Mouse (Mus musculus) ES-E14 (cell line): ENCODE data around the gene 2510039O18Rik. TPM values are rescaled to one million over a fixed set of nuclear protein-coding genes. Genes with fewer than 3 reads are reported as not detected.

Experiments
- DNase-seq: peaks from one replicate; pipeline ENCODE4 v3.0.0-alpha.2; 2013; ENCODE audit warnings: low read depth, low spot score
- H3K27ac ChIP-seq: 2 replicates; pipeline ENCODE4 v1.5.1; 2012; ENCODE audit warnings: low read depth, mild to moderate bottlenecking, low read length, moderate library complexity, mixed read lengths; ENCODE audit not compliant: poor library complexity, insufficient read depth, severe bottlenecking
- H3K36me3 ChIP-seq: 2 replicates; pipeline ENCODE4 v1.6.1; 2012; ENCODE audit warnings: mild to moderate bottlenecking, low read length, moderate library complexity, mixed read lengths; ENCODE audit not compliant: control insufficient read depth, poor library complexity, insufficient read depth, severe bottlenecking
- H3K4me1 ChIP-seq, 2 experiments: fragments of 150-350 bp in 1 of 2; sonication (generic) in 1 of 2; 2 replicates each; pipeline ENCODE4 v1.6.1; 2012; ENCODE audit warnings: low read length in 2 of 2, mild to moderate bottlenecking in 1 of 2, mixed read lengths in 1 of 2; ENCODE audit not compliant: control insufficient read depth in 2 of 2, insufficient read depth in 2 of 2, poor library complexity in 1 of 2
- H3K4me3 ChIP-seq, 2 experiments: fragments of 150-350 bp in 1 of 2; sonication (generic) in 1 of 2; 2 replicates each; pipeline ENCODE4 v1.5.1; 2012; ENCODE audit warnings: low read length in 2 of 2, low read depth in 1 of 2, mild to moderate bottlenecking in 1 of 2, mixed read lengths in 1 of 2; ENCODE audit not compliant: insufficient read depth in 1 of 2, poor library complexity in 1 of 2, severe bottlenecking in 1 of 2
- H3K9ac ChIP-seq: 2 replicates; pipeline ENCODE4 v1.6.1; 2012; ENCODE audit warnings: low read depth, mild to moderate bottlenecking, low read length, mixed read lengths; ENCODE audit not compliant: poor library complexity, insufficient read depth, severe bottlenecking
- H3K9me3 ChIP-seq: fragments of 150-350 bp; sonication (generic); 2 replicates; pipeline ENCODE4 v1.6.1; 2012; ENCODE audit warnings: low read depth, mild to moderate bottlenecking, low read length; ENCODE audit not compliant: control insufficient read depth, insufficient read depth
- CHD2 ChIP-seq: IDR thresholded peaks from 2 replicates; pipeline ENCODE4 v1.6.1; 2014; ENCODE audit warnings: mild to moderate bottlenecking, low read depth, low read length, inconsistent platforms
- HCFC1 ChIP-seq: IDR thresholded peaks from 2 replicates; pipeline ENCODE4 v1.6.1; 2012; ENCODE audit warnings: low read length, inconsistent platforms, borderline replicate concordance; ENCODE audit not compliant: insufficient read depth
- MAFK ChIP-seq: IDR thresholded peaks from 2 replicates; pipeline ENCODE4 v1.6.1; 2014; ENCODE audit warnings: mild to moderate bottlenecking, low read depth, low read length, inconsistent platforms; ENCODE audit not compliant: insufficient read depth
- ZC3H11A ChIP-seq: IDR thresholded peaks from 2 replicates; pipeline ENCODE4 v1.6.1; 2012; ENCODE audit warnings: low read depth, mild to moderate bottlenecking, inconsistent platforms, low read length, borderline replicate concordance
- ZNF384 ChIP-seq: IDR thresholded peaks from 2 replicates; pipeline ENCODE4 v1.6.1; 2012; ENCODE audit warnings: low read depth, low read length, inconsistent platforms
- in situ Hi-C, 2 experiments: fragments of 600-800 bp; cut with MboI; formaldehyde crosslinking; loops; one replicate each; pipeline ENCODE4 v1.15.1; 2025; ENCODE audit warnings: low sequenced_read_pairs in 2 of 2, inconsistent platforms in 1 of 2; ENCODE audit not compliant: unreplicated experiment in 2 of 2
- total RNA-seq: library from RNA; depleted of rRNA; stranded (reverse); fragments of 300-350 nt; gene quantifications from 2 replicates; pipeline ENCODE4 v1.2.3, GENCODE M21; 2012; rRNA removed

2510039O18Rik gene
- total RNA-seq, result 73.5 and 115 TPM in 2 replicates

DNA sequence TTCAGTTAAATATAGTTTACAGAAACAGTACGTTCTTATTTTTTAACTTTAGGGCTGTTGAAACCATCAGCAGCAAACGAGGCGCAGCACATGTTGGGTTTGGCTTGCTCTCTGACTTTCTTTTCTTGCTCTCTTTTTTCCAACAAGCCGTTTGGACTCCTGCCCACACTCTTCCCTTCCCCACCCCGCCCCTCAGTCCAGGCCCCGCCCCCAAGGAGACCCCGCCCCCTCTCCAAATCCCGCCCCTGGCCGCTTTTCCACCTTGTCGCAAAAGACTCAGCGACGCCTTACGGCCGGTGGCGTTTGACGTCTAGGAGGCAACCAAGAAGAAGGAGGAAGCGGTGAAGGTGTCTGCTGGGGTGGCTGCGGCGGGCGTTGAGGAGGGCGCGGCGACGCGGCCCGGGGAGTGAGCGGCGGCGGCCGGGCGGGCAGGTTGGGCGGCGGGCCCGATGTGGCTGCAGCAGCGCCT, at the start of gene 2510039O18Rik:
Gene 2510039O18Rik, plus strand, starts transcription at position 320 of the 469 bp plus-strand sequence.
- peaks cover 17% of the 10 kb centered on the region for H3K36me3 ChIP-seq
- H3K9me3 ChIP-seq, result no peaks in the 10 kb centered on the region
- H3K9ac ChIP-seq, result peak within 1 kb of the TSS; percentile 85
- H3K27ac ChIP-seq, result no peak within 1 kb of the TSS
- DNase-seq, result peak; percentile 82
- TF ChIP-seq ZNF384 (no peak), CHD2 (no peak), MAFK (no peak)
- peaks cover 10 to 20% of the 10 kb centered on the region in 2 experiments for H3K4me1 ChIP-seq
- in situ Hi-C loops, result no loop called here
- peak within 1 kb of the TSS; percentile 61 to 85 for H3K4me3 ChIP-seq

DNA sequence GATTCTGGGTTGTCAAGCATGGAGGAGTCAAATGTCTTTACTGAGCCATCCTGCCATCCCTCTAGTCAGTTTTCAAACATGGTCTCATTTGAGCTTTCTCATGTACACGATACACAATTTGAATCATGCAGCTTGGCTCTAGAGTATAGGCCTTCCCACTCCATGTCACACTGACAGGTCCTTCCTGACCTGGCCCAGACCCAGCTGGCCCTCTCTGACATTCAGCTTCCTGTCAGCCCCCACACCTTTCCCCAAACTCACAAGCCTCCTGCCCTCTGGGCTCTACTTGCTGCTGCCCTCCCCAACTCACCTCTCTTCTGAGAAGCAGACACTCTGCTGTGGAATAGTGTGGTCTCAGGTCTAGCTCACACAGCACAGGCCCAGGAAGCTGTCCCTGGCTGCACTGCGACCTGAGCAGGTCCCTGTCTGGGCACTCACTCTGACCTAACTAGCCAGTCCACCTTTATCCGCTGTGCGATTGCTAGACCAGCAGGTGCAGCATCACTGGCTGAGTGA, 44.8 kb upstream of the 2510039O18Rik start:
- Histone ChIP-seq H3K4me1 (no peaks in the 10 kb centered on the region), H3K9me3 (no peaks in the 10 kb centered on the region), H3K36me3 (peaks cover 27% of the 10 kb centered on the region), H3K4me3 (no peak overlapping the region), H3K27ac (no peak overlapping the region), H3K9ac (no peak overlapping the region)
- no peak for DNase-seq
- in situ Hi-C loops, result no loop called here
- no peak for TF ChIP-seq ZC3H11A
- TF ChIP-seq CHD2, result no peak
- TF ChIP-seq HCFC1, result no peak
- no peak for TF ChIP-seq MAFK
- no peak for TF ChIP-seq ZNF384

DNA sequence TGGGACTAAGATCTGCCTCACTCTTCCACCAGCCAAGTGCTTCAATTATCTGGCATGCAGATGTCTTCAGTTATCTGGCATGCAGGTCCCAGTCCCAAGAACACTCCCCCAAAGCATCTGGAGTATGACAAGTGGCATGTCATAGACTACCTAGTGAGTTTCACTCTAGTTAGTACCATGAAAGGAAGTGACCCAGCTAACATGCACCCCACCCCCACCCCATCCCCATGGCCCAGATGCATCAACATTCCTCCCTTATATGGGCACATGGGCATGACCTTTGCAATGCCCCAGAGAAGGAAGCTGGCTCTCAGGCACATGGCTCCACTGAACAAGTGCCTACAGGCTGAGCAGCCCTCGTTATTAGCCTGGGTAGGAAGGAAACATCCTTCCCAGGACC, 44.3 kb upstream of the 2510039O18Rik start:
- H3K4me3 ChIP-seq, result no peak overlapping the region
- in situ Hi-C loops, result no loop called here

DNA sequence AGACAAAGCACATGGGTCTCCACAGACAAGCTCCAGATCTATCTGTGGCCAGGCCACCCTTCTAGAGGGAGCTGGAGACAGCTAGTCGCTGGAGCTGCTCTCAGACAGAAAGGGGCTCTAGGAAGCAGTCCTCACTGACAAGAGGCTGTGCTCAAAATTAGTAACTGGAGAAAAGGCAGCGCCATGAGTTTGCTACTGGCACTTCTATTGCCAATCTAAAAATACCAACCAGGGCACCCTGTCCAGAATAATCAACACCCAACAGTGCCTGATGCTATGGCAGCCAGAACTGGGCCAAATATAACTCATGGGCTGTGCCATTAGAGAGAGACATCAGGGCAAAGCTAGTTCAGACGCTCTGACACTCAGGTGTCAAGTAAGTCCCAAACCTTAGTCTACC, 43.3 kb upstream of the 2510039O18Rik start:
- Histone ChIP-seq H3K27ac (no peak overlapping the region), H3K4me3 (no peak overlapping the region), H3K4me1 (no peaks in the 10 kb centered on the region), H3K9ac (no peak overlapping the region), H3K9me3 (no peaks in the 10 kb centered on the region), H3K36me3 (peaks cover 27% of the 10 kb centered on the region)
- in situ Hi-C loops, result no loop called here
- DNase-seq, result no peak
- no peak for TF ChIP-seq ZC3H11A
- no peak for TF ChIP-seq HCFC1
- TF ChIP-seq CHD2, result no peak
- no peak for TF ChIP-seq MAFK
- no peak for TF ChIP-seq ZNF384

More for the DNA sequence above, 44.3 kb upstream of the 2510039O18Rik start:
- H3K27ac ChIP-seq, result no peak overlapping the region
- H3K9ac ChIP-seq, result no peak overlapping the region
- no peaks in the 10 kb centered on the region for H3K9me3 ChIP-seq
- H3K36me3 ChIP-seq, result peaks cover 27% of the 10 kb centered on the region
- no peaks in the 10 kb centered on the region for H3K4me1 ChIP-seq
- no peak for TF ChIP-seq MAFK
- TF ChIP-seq CHD2, result no peak
- no peak for TF ChIP-seq ZC3H11A
- no peak for TF ChIP-seq HCFC1
- no peak for TF ChIP-seq ZNF384
- no peak for DNase-seq

- H3K36me3 ChIP-seq, result peaks cover 25% of the 10 kb centered on the region
- in situ Hi-C loops, result no loop called here
- H3K4me3 ChIP-seq, result no peak overlapping the region
- no peak overlapping the region for H3K9ac ChIP-seq
- no peak for DNase-seq
- peaks cover 0 to 1% of the 10 kb centered on the region in 2 experiments; a peak in 1 of 4 replicates for H3K4me1 ChIP-seq
- no peak overlapping the region for H3K27ac ChIP-seq
- H3K9me3 ChIP-seq, result no peaks in the 10 kb centered on the region
- no peak for TF ChIP-seq ZC3H11A
- no peak for TF ChIP-seq MAFK
- no peak for TF ChIP-seq CHD2
- no peak for TF ChIP-seq HCFC1
- TF ChIP-seq ZNF384, result no peak
Measured at GRCm38 (mm10) chr4:147900452-147900851, 40.2 kb upstream of the 2510039O18Rik start.
